Mouse (Mus musculus): ENCODE data around the gene Smug1. TPM values are rescaled to one million over a fixed set of nuclear protein-coding genes. Genes with fewer than 3 reads are reported as not detected.

The Smug1 gene
- polyA plus RNA-seq, 1 experiment from 2014 or later, result 27.5 TPM

DNA sequence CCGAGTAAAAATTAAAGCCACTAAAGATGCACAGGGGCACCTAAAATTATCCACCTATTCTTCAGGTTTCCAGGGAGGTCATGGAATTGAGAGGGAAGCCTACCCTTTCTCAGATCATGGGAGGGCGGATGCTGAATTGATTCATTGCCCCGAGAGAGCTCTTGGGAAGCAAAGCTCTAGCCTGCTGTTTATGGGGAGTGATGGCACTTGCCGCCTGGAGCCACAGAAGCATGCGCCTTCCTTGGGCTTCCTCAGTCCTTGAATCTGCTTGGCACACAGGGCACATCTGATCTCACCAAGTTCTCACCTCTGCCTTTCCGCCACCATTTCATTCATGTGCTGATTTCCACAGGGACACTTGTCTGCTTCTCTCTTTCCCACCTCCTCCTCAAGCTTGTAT, 20.9 kb upstream of the Smug1 start:
- H3K4me1 ChIP-seq, result peaks cover 12% of the 10 kb centered on the region
- ATAC-seq (ENCODE audit: low FRiP score, low read depth), result no peak
- H3K27ac ChIP-seq (replicated peaks), result 0 out of 2 replicates have a peak overlapping the region, but pooled peaks have one; percentile 25
- peaks cover 21% of the 10 kb centered on the region for H3K27me3 ChIP-seq
- no peak overlapping the region for H3K4me3 ChIP-seq
- WGBS, result 83% methylated on average over 6 of the region's 6 CpGs
- peaks cover 19% of the 10 kb centered on the region for H3K36me3 ChIP-seq
- H3K4me2 ChIP-seq (replicated peaks), result no peak overlapping the region
- H3K9ac ChIP-seq (replicated peaks), result no peak overlapping the region
- no peaks in the 10 kb centered on the region for H3K9me3 ChIP-seq

DNA sequence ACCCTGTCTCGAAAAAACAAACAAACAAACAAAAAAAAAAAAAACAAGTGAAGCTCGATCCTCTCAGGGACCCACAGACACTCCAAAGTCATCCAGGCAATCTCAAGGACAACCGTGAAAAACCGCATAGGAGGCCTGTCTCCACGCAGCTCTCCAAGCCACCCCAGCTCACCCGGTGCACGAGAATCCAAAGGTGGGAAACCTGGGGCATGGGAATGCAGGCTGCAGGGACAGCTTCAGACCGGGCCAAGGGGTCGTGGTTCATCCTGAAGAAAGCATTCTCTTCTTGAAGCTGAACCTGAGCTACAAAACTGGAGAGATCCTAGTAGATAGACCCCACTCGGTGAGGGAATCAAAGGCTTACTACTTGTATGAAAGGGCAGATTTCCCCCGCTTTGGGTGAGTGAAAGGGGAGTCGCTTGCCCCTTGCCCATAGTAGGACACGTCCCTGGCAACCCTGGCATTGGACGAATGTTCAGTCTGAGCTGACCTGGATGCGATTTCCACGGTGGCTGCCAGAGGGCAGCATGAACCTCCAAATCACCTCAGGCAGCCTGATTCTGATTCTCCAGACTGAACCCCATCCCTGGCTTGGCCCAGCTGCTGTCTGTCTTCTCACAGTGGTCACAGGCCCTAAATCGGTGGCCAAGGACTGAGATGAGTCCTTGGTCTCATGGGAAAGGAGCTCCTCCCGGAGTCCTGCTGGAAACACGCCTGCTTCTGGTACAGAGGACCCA, 18.7 kb upstream of the Smug1 start:
- Histone ChIP-seq H3K9ac (replicated peaks) (no peak overlapping the region), H3K27me3 (peaks cover 43% of the 10 kb centered on the region), H3K4me1 (peaks cover 19% of the 10 kb centered on the region), H3K36me3 (peaks cover under 1% of the 10 kb centered on the region; the same call in 1 of the 2 replicates), H3K4me3 (no peak overlapping the region), H3K4me2 (replicated peaks) (no peak overlapping the region), H3K27ac (replicated peaks) (no peak overlapping the region), H3K9me3 (no peaks in the 10 kb centered on the region)
- WGBS, result 55% methylated on average over 19 of the region's 19 CpGs
- ATAC-seq (ENCODE audit: low FRiP score, low read depth), result no peak

GRCm38 (mm10) chr15:103183651-103184610, 17.0 kb upstream of the Smug1 start:
- no peaks in the 10 kb centered on the region for H3K36me3 ChIP-seq
- H3K27ac ChIP-seq (replicated peaks), result no peak overlapping the region
- 12% methylated on average over 25 of the region's 25 CpGs for WGBS
- peak overlapping the region; percentile 12 for H3K4me3 ChIP-seq
- peaks cover 19% of the 10 kb centered on the region for H3K4me1 ChIP-seq
- peak; percentile 31; the same call in 1 of the 2 replicates for ATAC-seq (ENCODE audit: low FRiP score, low read depth)
- H3K4me2 ChIP-seq (replicated peaks), result peak overlapping the region; percentile 45
- H3K27me3 ChIP-seq, result peaks cover 60% of the 10 kb centered on the region
- H3K9ac ChIP-seq (replicated peaks), result no peak overlapping the region
- H3K9me3 ChIP-seq, result no peaks in the 10 kb centered on the region

DNA sequence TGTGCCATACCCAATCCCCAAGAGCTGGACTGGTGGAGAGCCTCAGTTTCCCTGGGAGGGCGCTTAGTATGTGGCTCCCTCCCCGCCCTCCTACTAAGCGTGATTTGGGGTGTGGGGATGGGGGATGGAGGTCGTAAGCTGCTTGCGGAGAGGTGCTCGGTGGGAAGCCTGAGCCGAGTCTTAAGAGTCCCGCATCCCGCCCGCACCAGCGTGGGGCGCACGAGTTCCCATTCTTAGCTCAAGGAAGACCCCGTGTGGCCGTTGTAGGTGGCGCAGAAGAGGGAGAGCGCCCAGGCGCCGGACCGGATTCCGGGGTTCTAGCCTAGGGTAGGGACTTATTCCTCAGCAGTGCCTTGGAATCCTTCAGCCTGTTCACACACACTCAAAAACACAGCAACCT, 16.2 kb upstream of the Smug1 start:
- Histone ChIP-seq H3K4me3 (peak overlapping the region; percentile 4; the same call in 1 of the 2 replicates), H3K4me2 (replicated peaks) (peak overlapping the region; percentile 45), H3K9ac (replicated peaks) (no peak overlapping the region)

DNA sequence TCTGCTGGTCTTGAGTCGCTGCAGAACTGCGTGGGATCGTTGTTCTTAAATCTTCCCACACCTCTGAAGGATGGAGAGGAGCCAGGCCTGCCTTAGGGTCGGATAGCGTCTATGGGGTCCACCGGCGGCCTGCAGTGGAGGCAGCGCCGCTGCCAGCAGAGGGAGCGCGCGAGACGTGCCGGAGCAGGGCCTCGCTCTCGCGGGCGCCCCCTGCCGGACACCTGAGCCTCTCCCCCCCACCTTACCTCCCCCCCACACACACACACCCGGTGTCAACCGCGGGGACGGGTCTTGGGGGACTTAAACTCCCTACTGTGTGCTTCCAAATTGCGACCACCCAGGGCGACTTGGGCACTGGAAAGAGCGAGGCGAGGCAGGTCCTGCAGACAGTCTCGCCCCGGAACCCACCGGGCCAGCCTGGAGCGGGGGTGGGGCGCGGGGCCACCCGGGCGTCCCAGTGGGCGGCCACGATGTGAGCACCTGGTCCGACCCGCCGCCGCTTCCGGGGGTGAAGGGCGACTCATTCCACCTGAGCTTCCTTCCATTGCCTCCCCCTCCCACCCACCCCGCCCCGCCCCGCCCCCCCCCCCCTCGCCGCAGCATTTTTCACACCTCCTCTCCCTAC, 15.4 kb upstream of the Smug1 start:
- Histone ChIP-seq H3K4me3 (peak overlapping the region; percentile 22), H3K9ac (replicated peaks) (no peak overlapping the region), H3K27me3 (peaks cover 76% of the 10 kb centered on the region), H3K4me2 (replicated peaks) (peak overlapping the region; percentile 45), H3K36me3 (no peaks in the 10 kb centered on the region), H3K27ac (replicated peaks) (no peak overlapping the region), H3K9me3 (no peaks in the 10 kb centered on the region), H3K4me1 (peaks cover 21% of the 10 kb centered on the region)
- WGBS, result 3% methylated on average over 42 of the region's 48 CpGs
- ATAC-seq (ENCODE audit: low FRiP score, low read depth), result 0 out of 2 replicates have a peak, but pooled peaks have one; percentile 32

More for the DNA sequence above, 16.2 kb upstream of the Smug1 start:
- Histone ChIP-seq H3K9me3 (no peaks in the 10 kb centered on the region), H3K27me3 (peaks cover 68% of the 10 kb centered on the region), H3K4me1 (peaks cover 19% of the 10 kb centered on the region), H3K27ac (replicated peaks) (no peak overlapping the region), H3K36me3 (no peaks in the 10 kb centered on the region)
- WGBS, result 1% methylated on average over 21 of the region's 21 CpGs
- ATAC-seq (ENCODE audit: low FRiP score, low read depth), result peak; percentile 27; the same call in 1 of the 2 replicates

- ATAC-seq (ENCODE audit: low FRiP score, low read depth), result no peak
- no peaks in the 10 kb centered on the region for H3K36me3 ChIP-seq
- no peak overlapping the region for H3K4me2 ChIP-seq (replicated peaks)
- no peak overlapping the region for H3K9ac ChIP-seq (replicated peaks)
- H3K27ac ChIP-seq (replicated peaks), result no peak overlapping the region
- H3K4me3 ChIP-seq, result no peak overlapping the region
- H3K27me3 ChIP-seq, result peaks cover 95% of the 10 kb centered on the region
- peaks cover 22% of the 10 kb centered on the region for H3K4me1 ChIP-seq
- H3K9me3 ChIP-seq, result no peaks in the 10 kb centered on the region
Measured at GRCm38 (mm10) chr15:103180406-103180805, 13.5 kb upstream of the Smug1 start.

GRCm38 (mm10) chr15:103178767-103179166, 11.9 kb upstream of the Smug1 start:
- no peaks in the 10 kb centered on the region for H3K36me3 ChIP-seq
- no peak overlapping the region for H3K4me2 ChIP-seq (replicated peaks)
- no peak overlapping the region for H3K9ac ChIP-seq (replicated peaks)
- peaks cover 100% of the 10 kb centered on the region for H3K27me3 ChIP-seq
- H3K27ac ChIP-seq (replicated peaks), result no peak overlapping the region
- no peaks in the 10 kb centered on the region for H3K9me3 ChIP-seq
- 68% methylated on average over 1 of the region's 1 CpGs for WGBS
- H3K4me1 ChIP-seq, result peaks cover 20% of the 10 kb centered on the region
- H3K4me3 ChIP-seq, result no peak overlapping the region
- no peak for ATAC-seq (ENCODE audit: low FRiP score, low read depth)

DNA sequence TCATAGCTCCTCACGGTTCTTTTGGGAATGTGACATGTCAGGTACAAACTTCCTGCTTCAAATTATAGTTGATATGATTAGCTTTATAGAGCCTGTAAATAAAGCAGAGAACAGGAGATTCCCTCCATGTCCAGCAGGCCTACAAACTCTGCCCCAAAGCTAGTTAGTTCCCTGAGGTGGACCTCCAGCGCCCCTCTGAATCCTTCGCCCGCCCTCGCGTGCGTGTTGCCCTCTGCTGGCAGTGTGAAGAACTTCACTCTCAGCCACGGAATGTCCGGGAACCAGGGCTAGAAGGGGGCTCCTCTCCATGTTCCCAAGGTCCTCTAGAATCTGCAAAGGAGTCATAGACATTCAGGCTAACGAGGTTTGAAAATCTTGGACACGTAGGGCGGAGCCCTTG, 11.2 kb upstream of the Smug1 start:
- Histone ChIP-seq H3K9ac (replicated peaks) (no peak overlapping the region), H3K4me3 (no peak overlapping the region), H3K27me3 (peaks cover 100% of the 10 kb centered on the region), H3K9me3 (no peaks in the 10 kb centered on the region), H3K4me1 (peaks cover 14% of the 10 kb centered on the region), H3K27ac (replicated peaks) (no peak overlapping the region), H3K36me3 (no peaks in the 10 kb centered on the region), H3K4me2 (replicated peaks) (no peak overlapping the region)
- 5% methylated on average over 12 of the region's 12 CpGs for WGBS
- no peak for ATAC-seq (ENCODE audit: low FRiP score, low read depth)

DNA sequence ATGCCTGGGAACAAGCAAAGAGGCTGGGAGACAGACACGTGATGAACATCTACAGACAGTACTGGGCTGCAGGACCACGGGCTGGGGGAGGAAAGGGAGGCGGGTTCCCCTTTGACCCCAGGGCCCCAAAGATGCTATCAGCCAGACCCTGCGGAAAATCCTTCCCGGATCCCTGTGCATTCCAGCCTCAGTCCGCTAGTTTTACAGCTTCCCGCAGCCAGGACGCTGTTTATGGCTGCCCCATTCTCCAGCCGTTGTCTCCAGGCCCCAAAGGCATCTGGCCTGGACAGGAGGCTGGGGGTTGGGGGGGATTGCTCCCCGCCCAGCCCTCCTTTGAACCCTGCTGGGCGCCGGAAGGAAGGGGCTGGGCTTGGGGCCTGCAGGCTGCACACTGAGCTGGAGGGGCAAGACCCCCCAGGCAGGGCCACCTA, 10.7 kb upstream of the Smug1 start:
- no peaks in the 10 kb centered on the region for H3K9me3 ChIP-seq
- H3K36me3 ChIP-seq, result no peaks in the 10 kb centered on the region
- H3K27ac ChIP-seq (replicated peaks), result no peak overlapping the region
- no peak overlapping the region for H3K4me3 ChIP-seq
- 5% methylated on average over 12 of the region's 12 CpGs for WGBS
- peaks cover 9% of the 10 kb centered on the region for H3K4me1 ChIP-seq
- peak; percentile 30; the same call in 1 of the 2 replicates for ATAC-seq (ENCODE audit: low FRiP score, low read depth)
- H3K4me2 ChIP-seq (replicated peaks), result no peak overlapping the region
- H3K27me3 ChIP-seq, result peaks cover 100% of the 10 kb centered on the region
- H3K9ac ChIP-seq (replicated peaks), result peak overlapping the region; percentile 15; the same call in 1 of the 2 replicates

DNA sequence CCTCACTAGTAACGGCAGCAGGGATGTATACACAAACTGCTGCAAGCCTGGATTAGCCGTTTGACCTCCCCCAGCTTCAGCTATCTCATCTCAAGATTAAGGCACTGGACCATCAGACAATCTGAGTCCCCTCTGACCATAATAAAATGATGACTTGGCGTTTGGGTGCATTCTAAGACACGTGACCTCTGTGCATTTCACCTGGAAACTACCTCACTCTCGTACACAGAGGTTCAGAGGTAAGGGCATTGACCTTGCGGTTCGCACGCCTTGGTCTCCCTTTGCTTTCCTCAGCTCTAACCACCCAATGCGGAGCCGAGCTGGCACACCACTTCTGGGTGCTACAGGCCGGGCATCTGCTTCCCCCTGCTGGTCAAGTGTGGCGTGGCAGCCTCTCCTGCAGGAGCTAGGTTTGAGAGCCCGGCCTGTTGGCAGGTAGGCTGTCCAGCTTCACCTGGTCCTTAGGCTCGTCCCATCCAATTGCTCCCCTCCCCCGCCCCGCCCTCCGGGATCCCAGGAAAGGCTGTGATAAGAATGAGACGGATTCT, 10.1 kb upstream of the Smug1 start:
- 0 out of 2 replicates have a peak overlapping the region, but pooled peaks have one; percentile 6 for H3K4me2 ChIP-seq (replicated peaks)
- no peaks in the 10 kb centered on the region for H3K9me3 ChIP-seq
- no peak overlapping the region for H3K4me3 ChIP-seq
- 4% methylated on average over 18 of the region's 18 CpGs for WGBS
- 0 out of 2 replicates have a peak overlapping the region, but pooled peaks have one; percentile 15 for H3K9ac ChIP-seq (replicated peaks)
- H3K36me3 ChIP-seq, result no peaks in the 10 kb centered on the region
- ATAC-seq (ENCODE audit: low FRiP score, low read depth), result peak; percentile 51
- H3K27me3 ChIP-seq, result peaks cover 100% of the 10 kb centered on the region
- H3K27ac ChIP-seq (replicated peaks), result no peak overlapping the region
- H3K4me1 ChIP-seq, result peaks cover 4% of the 10 kb centered on the region; the same call in 1 of the 2 replicates

GRCm38 (mm10) chr15:103173251-103173650, 6.4 kb upstream of the Smug1 start:
- H3K36me3 ChIP-seq, result no peaks in the 10 kb centered on the region
- peaks cover 26% of the 10 kb centered on the region for H3K4me1 ChIP-seq
- H3K27me3 ChIP-seq, result peaks cover 100% of the 10 kb centered on the region
- H3K4me2 ChIP-seq (replicated peaks), result no peak overlapping the region
- H3K9ac ChIP-seq (replicated peaks), result no peak overlapping the region
- no peak for ATAC-seq (ENCODE audit: low FRiP score, low read depth)
- no peak overlapping the region for H3K4me3 ChIP-seq
- no peaks in the 10 kb centered on the region for H3K9me3 ChIP-seq
- no peak overlapping the region for H3K27ac ChIP-seq (replicated peaks)
- 65% methylated on average over 5 of the region's 5 CpGs for WGBS
